Comparison of ENCODE assay signal across 8 mouse cellular contexts in the genomic region with DNA sequence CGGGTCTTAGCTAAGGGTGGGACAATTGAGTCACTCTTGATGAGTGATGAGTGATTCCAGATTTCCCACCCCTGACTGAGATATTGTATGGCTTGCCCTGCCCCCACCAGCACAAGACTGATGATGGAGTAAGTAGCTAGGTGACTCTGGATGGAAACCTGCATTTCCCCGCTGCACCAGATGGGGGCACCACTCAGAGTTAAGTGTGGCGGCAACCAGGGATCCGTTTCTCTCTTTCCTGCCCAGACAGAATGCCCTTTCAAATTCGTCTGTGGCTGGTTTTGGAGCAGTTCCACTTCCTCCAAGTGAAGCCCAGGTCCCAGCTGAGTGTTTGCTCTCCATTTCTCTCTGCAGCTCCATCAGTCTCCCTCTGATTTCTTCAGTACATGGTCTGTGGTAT. TPM values are rescaled to one million over a fixed set of nuclear protein-coding genes. Genes with fewer than 3 reads are reported as not detected.
A peak's percentile ranks its signal among the peaks of the same experiment; 100 is the strongest.
DNase-seq lines count a peak whose midpoint lies in the region; ATAC-seq and TF ChIP-seq lines count a peak whose summit lies in the region.

No protein-coding gene starts in this region.

- TF ChIP-seq CTCF in forebrain, postnatal 0 days (IDR thresholded peaks at IDR 0.05; ENCODE audit: low read depth): peak; percentile 53
- TF ChIP-seq CTCF in G1E (IDR thresholded peaks at IDR 0.05; ENCODE audit: low read depth, low read length): peak; percentile 83
- TF ChIP-seq CTCF in cortical plate, adult 2 months (IDR thresholded peaks at IDR 0.05; ENCODE audit: extremely low read depth, insufficient read depth, low read length): peak; percentile 40; the same call in 1 of the 2 replicates

- H3K27me3 ChIP-seq in forebrain, postnatal 0 days (ENCODE audit: insufficient read depth, low read length): peaks cover 30% of the 10 kb centered on the region
- H3K27me3 ChIP-seq in forebrain, embryonic 16.5 days (replicated peaks; ENCODE audit: control insufficient read depth, insufficient read depth, low read length): peaks cover 30% of the 10 kb centered on the region
- H3K27me3 ChIP-seq in G1E (ENCODE audit: insufficient read depth, low read length): no peaks in the 10 kb centered on the region
- peaks cover 12% of the 10 kb centered on the region; the same call in 1 of the 2 replicates for H3K27me3 ChIP-seq in liver, embryonic 12.5 days (replicated peaks)

- intact Hi-C loops in heart, postnatal 36 days (cut with DNase I): loop anchor here (2.0 kb wide), 1 partner anchor 37 kb away; no protein-coding TSS in a partner anchor

- DNase-seq in forebrain, postnatal 0 days: no peak
- DNase-seq in G1E (ENCODE audit: low spot score): peak; percentile 47
- peak; percentile 68 to 85 for DNase-seq in heart, postnatal 36 days
- DNase-seq in thymus, postnatal 4 days: peak; percentile 82

- ATAC-seq in forebrain, postnatal 0 days: no peak
- no peak for ATAC-seq in forebrain, embryonic 16.5 days
- peak; percentile 16 for ATAC-seq in G1E (ENCODE audit: extremely low read depth, insufficient number of reproducible peaks, low FRiP score, poor library complexity, severe bottlenecking)
- ATAC-seq in liver, embryonic 12.5 days: peak; percentile 70
- peak; percentile 75 for ATAC-seq in neutrophil, adult 5-6 weeks (ENCODE audit: extremely low read depth, insufficient number of reproducible peaks, low FRiP score, poor library complexity, severe bottlenecking)

- 3% methylated on average over 5 of the region's 5 CpGs for WGBS in forebrain, postnatal 0 days
- WGBS in forebrain, embryonic 16.5 days: 3% methylated on average over 5 of the region's 5 CpGs
- 3% methylated on average over 5 of the region's 5 CpGs for WGBS in liver, embryonic 12.5 days (ENCODE audit: insufficient replicate concordance)

- H3K4me3 ChIP-seq in forebrain, postnatal 0 days (ENCODE audit: low read depth, low read length): no peak overlapping the region
- no peak overlapping the region for H3K4me3 ChIP-seq in forebrain, embryonic 16.5 days (replicated peaks; ENCODE audit: low read length)
- peak overlapping the region; percentile 66 for H3K4me3 ChIP-seq in G1E (ENCODE audit: low read depth, low read length)
- H3K4me3 ChIP-seq in cortical plate, adult 2 months (ENCODE audit: insufficient read depth, low read length): no peak overlapping the region
- H3K4me3 ChIP-seq in liver, embryonic 12.5 days: peak overlapping the region; percentile 51

- H3K4me1 ChIP-seq in forebrain, postnatal 0 days (ENCODE audit: insufficient read depth): no peaks in the 10 kb centered on the region
- H3K4me1 ChIP-seq in forebrain, embryonic 16.5 days (replicated peaks; ENCODE audit: control insufficient read depth, insufficient read depth, low read length): peaks cover 3% of the 10 kb centered on the region; the same call in 1 of the 2 replicates
- peaks cover 65% of the 10 kb centered on the region for H3K4me1 ChIP-seq in G1E (ENCODE audit: insufficient read depth, low read depth, low read length)
- no peaks in the 10 kb centered on the region for H3K4me1 ChIP-seq in cortical plate, adult 2 months (ENCODE audit: control insufficient read depth, insufficient read depth, low read length)
- H3K4me1 ChIP-seq in liver, embryonic 12.5 days: peaks cover 70% of the 10 kb centered on the region

- no peak overlapping the region for H3K9ac ChIP-seq in forebrain, postnatal 0 days
- H3K9ac ChIP-seq in forebrain, embryonic 16.5 days (replicated peaks; ENCODE audit: low read depth, low read length): no peak overlapping the region
- H3K9ac ChIP-seq in liver, embryonic 12.5 days: peak overlapping the region; percentile 77

- no peaks in the 10 kb centered on the region for H3K9me3 ChIP-seq in forebrain, postnatal 0 days (ENCODE audit: low read length)
- no peaks in the 10 kb centered on the region for H3K9me3 ChIP-seq in forebrain, embryonic 16.5 days (ENCODE audit: control insufficient read depth, low read length)
- H3K9me3 ChIP-seq in G1E (replicated peaks): no peaks in the 10 kb centered on the region
- H3K9me3 ChIP-seq in liver, embryonic 12.5 days (replicated peaks): no peaks in the 10 kb centered on the region

- H3K4me2 ChIP-seq in forebrain, postnatal 0 days (ENCODE audit: low read depth): no peak overlapping the region
- H3K4me2 ChIP-seq in forebrain, embryonic 16.5 days (ENCODE audit: low read length): no peak overlapping the region
- H3K4me2 ChIP-seq in liver, embryonic 12.5 days: peak overlapping the region; percentile 78

- no peaks in the 10 kb centered on the region for H3K36me3 ChIP-seq in forebrain, postnatal 0 days (ENCODE audit: insufficient read depth)
- H3K36me3 ChIP-seq in forebrain, embryonic 16.5 days (ENCODE audit: control insufficient read depth, insufficient read depth): no peaks in the 10 kb centered on the region
- peaks cover 17% of the 10 kb centered on the region for H3K36me3 ChIP-seq in G1E (replicated peaks)
- H3K36me3 ChIP-seq in liver, embryonic 12.5 days: peaks cover 28% of the 10 kb centered on the region

- no peak overlapping the region for H3K27ac ChIP-seq in forebrain, postnatal 0 days (ENCODE audit: low read depth, low read length)
- no peak overlapping the region for H3K27ac ChIP-seq in forebrain, embryonic 16.5 days (ENCODE audit: low read length)
- H3K27ac ChIP-seq in cortical plate, adult 2 months (ENCODE audit: insufficient read depth, low read length): no peak overlapping the region
- H3K27ac ChIP-seq in liver, embryonic 12.5 days: peak overlapping the region; percentile 92

- no peak for TF ChIP-seq POLR2A in cortical plate, adult 2 months (IDR thresholded peaks at IDR 0.05; ENCODE audit: extremely low read depth, insufficient read depth, low read length)

RNA-seq across cellular contexts. Expression of a gene that starts 8.5 kb away (rescaled TPM):
- total RNA-seq in forebrain, postnatal 0 days (2014; rRNA removed): 2.5 and 4.0 TPM in 2 replicates
- polyA plus RNA-seq in forebrain, postnatal 0 days (2015; fragmentation: Nextera tagmentation; extraction: Ambion mirVana): 0.34 and 0.54 TPM in 2 replicates
- 0.25 and 0.62 TPM in 2 replicates for polyA plus RNA-seq in forebrain, embryonic 16.5 days (2015; fragmentation: Nextera tagmentation; extraction: Ambion mirVana)
- total RNA-seq in G1E (2014; fragmentation: Nextera tagmentation): 155 and 174 TPM in 2 replicates
- total RNA-seq in G1E (2017): 155 and 166 TPM in 2 replicates
- 239 and 262 TPM in 2 replicates for polyA plus RNA-seq in G1E (2012)
- polyA plus RNA-seq in cortical plate, adult 2 months (2012; rRNA removed): 1.5 and 1.6 TPM in 2 replicates
- 1 to 10 TPM; 4.0 to 4.3 TPM for total RNA-seq in heart, postnatal 36 days (2021)
- 57.1 and 58.7 TPM in 2 replicates for polyA plus RNA-seq in liver, embryonic 12.5 days (2016; fragmentation: Nextera tagmentation; extraction: Ambion mirVana)
- 1.5 and 1.6 TPM in 2 replicates for total RNA-seq in neutrophil, adult 5-6 weeks (2017)

RNA-seq across cellular contexts. Expression of a gene that starts 40.8 kb away (rescaled TPM):
- 1.2 TPM in 1 of 2 replicates, not detected in the other for total RNA-seq in forebrain, postnatal 0 days (2014; rRNA removed)
- 2.4 TPM in 2 replicates for polyA plus RNA-seq in forebrain, postnatal 0 days (2015; fragmentation: Nextera tagmentation; extraction: Ambion mirVana)
- polyA plus RNA-seq in forebrain, embryonic 16.5 days (2015; fragmentation: Nextera tagmentation; extraction: Ambion mirVana): 0.46 and 1.2 TPM in 2 replicates
- total RNA-seq in G1E (2014; fragmentation: Nextera tagmentation): 2.4 and 3.0 TPM in 2 replicates
- total RNA-seq in G1E (2017): 19.8 and 23.1 TPM in 2 replicates
- 0.21 TPM in 1 of 2 replicates, not detected in the other for polyA plus RNA-seq in G1E (2012)
- 1.1 and 1.2 TPM in 2 replicates for polyA plus RNA-seq in cortical plate, adult 2 months (2012; rRNA removed)
- not detected for total RNA-seq in heart, postnatal 36 days (2021)
- 30.2 and 33.1 TPM in 2 replicates for polyA plus RNA-seq in liver, embryonic 12.5 days (2016; fragmentation: Nextera tagmentation; extraction: Ambion mirVana)
- total RNA-seq in neutrophil, adult 5-6 weeks (2017): 1.8 and 2.9 TPM in 2 replicates

RNA-seq across cellular contexts. Expression of a gene that starts 47.8 kb away (rescaled TPM):
- total RNA-seq in forebrain, postnatal 0 days (2014; rRNA removed): 1.5 and 4.2 TPM in 2 replicates
- 1.5 and 2.1 TPM in 2 replicates for polyA plus RNA-seq in forebrain, postnatal 0 days (2015; fragmentation: Nextera tagmentation; extraction: Ambion mirVana)
- 4.9 and 6.4 TPM in 2 replicates for polyA plus RNA-seq in forebrain, embryonic 16.5 days (2015; fragmentation: Nextera tagmentation; extraction: Ambion mirVana)
- total RNA-seq in G1E (2014; fragmentation: Nextera tagmentation) (93.1 and 94.3 TPM in 2 replicates), G1E (2017) (19.9 and 26.0 TPM in 2 replicates)
- polyA plus RNA-seq in G1E (2012): 2.8 and 4.0 TPM in 2 replicates
- polyA plus RNA-seq in cortical plate, adult 2 months (2012; rRNA removed): 0.36 and 0.58 TPM in 2 replicates
- under 1 TPM; 0.16 to 0.28 TPM for total RNA-seq in heart, postnatal 36 days (2021)
- 14.2 and 16.2 TPM in 2 replicates for polyA plus RNA-seq in liver, embryonic 12.5 days (2016; fragmentation: Nextera tagmentation; extraction: Ambion mirVana)
- 0.74 TPM in 1 of 2 replicates, not detected in the other for total RNA-seq in neutrophil, adult 5-6 weeks (2017)

Comparison
In these comparisons a context has a peak if more than half of its experiments do, and no peak if none do; other contexts are left out.
1. ATAC-seq: peak in G1E (single experiment), liver, embryonic 12.5 days (single experiment) and neutrophil, adult 5-6 weeks (single experiment); none in forebrain, postnatal 0 days (single experiment) and forebrain, embryonic 16.5 days (single experiment).
2. H3K4me3 ChIP-seq: peak in G1E (single experiment) and liver, embryonic 12.5 days (single experiment); none in forebrain, postnatal 0 days (single experiment), forebrain, embryonic 16.5 days (single experiment) and cortical plate, adult 2 months (single experiment).
3. RNA of a gene that starts 8.5 kb away (polyA plus RNA-seq): 239 to 262 TPM in G1E and 57.1 to 58.7 TPM in liver, embryonic 12.5 days; 1.5 to 1.6 TPM in cortical plate, adult 2 months, 0.34 to 0.54 TPM in forebrain, postnatal 0 days and 0.25 to 0.62 TPM in forebrain, embryonic 16.5 days; every median in the first group is over 10 times any median in the second.
4. Peak in every context shown above with its lines, with median percentiles within 50 percentile points of each other: CTCF ChIP-seq.